Mouse (Mus musculus) left cerebral cortex, postnatal 4 days (tissue): ENCODE measurements around the gene Pakap. TPM values are rescaled to one million over a fixed set of nuclear protein-coding genes. Genes with fewer than 3 reads are reported as not detected.

Experiments used
- DNase-seq: peaks from one replicate; pipeline ENCODE4 v3.0.0-alpha.2; 2022
- intact Hi-C: fragments of 180-260 bp; cut with DNase I; formaldehyde crosslinking; loops from one replicate; pipeline ENCODE4 v1.15.1; 2025
- total RNA-seq, 2 experiments: library from RNA; stranded (reverse); gene quantifications; 2 replicates each; pipeline ENCODE4 v1.2.3; 2021

Pakap gene
- total RNA-seq, 2 experiments from 2014 or later: 12.2 to 15.4 TPM

GRCm38 (mm10) chr4:57750651-57751050 is 182.7 kb downstream of the Pakap start:
- intact Hi-C loops: no loop called here
- no peak for DNase-seq

DNA sequence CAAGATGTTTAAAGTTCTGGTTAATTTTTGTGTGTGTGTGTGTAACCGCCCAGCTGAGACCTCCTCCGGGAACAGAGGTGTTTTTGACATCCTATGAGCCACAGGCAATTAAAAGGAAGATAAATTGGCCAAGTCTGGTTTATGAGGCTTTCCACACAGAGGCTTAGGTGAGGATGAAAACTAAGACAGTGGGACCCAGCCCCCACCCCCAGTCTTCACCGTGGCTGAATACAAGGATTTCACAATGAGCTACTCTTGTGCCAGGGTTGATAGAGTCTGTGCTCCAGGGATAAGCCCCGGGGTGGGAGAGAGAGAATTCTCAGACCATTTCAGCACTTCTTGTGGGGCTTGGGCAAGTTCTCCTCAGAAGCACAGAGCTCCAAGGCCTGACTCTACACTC is 183.1 kb downstream of the Pakap start:
- DNase-seq: no peak
- intact Hi-C loops: no loop called here

GRCm38 (mm10) chr4:57751566-57751965 is 183.6 kb downstream of the Pakap start:
- intact Hi-C loops: no loop called here

DNA sequence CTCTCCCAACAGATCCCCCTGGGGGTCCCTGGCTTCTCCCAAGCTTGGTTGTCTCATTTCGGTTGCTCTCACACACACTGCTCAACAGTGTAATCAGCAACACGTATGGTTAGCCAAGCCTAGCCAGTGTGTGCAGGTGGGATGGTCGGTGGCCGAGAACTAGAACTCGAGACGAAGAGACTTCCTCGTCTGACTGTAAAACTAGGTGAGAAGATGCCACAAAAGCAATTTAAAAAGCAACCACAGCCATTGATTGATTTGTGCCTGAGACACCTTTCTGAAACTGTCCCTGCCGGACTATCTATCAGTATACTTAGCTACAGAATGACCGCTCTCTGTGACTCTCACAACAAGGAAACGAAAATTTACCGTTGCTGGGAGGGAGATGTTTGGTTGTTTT is 187.1 kb downstream of the Pakap start:
- no peak for DNase-seq
- intact Hi-C loops: no loop called here

More at GRCm38 (mm10) chr4:57751566-57751965, 183.6 kb downstream of the Pakap start:
- no peak for DNase-seq

GRCm38 (mm10) chr4:57757997-57758396 is 190.0 kb downstream of the Pakap start:
- intact Hi-C loops: no loop called here
- DNase-seq: no peak

GRCm38 (mm10) chr4:57762424-57762823 is 194.4 kb downstream of the Pakap start:
- intact Hi-C loops: no loop called here

DNA sequence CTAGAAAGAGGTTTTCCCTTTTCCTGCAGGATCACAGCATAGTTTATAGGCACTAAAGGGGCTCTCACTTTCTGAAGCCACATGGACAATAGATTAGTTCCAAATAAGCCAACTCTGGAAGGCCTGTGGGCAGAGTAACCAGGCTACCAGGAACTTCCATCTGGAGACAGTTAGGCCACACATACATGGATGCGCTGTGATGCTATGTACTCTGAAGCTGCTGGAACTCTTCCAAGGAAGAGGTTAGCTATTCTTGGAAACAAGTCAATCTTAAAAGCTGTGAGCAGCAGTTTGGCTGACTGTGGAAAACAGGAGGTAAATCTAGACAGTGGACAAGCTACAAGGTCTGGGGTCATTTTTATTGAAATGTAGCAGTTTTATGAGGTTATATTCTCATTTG is 196.4 kb downstream of the Pakap start:
- DNase-seq: no peak
- intact Hi-C loops: no loop called here

More at GRCm38 (mm10) chr4:57762424-57762823, 194.4 kb downstream of the Pakap start:
- DNase-seq: no peak

DNA sequence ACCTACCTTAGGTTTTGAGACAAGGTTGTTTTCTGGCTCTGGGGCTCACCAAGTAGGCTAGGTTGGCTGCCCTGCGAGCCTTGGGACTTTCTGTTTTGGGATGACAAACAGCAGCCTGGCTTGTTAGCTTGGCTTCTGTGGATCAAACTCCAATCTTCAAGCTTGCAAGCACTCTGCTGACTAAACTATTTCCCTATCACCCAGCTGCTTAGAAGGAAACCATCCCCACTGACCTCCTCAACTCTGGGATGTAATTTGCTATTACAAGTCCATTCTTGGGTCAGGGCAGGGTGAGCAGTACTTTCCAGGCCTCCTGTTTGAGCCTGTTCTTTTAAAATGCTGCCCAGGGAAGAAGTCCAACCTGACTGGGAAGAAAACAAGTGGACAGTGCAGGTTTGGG is 196.9 kb downstream of the Pakap start:
- no peak for DNase-seq
- intact Hi-C loops: no loop called here

DNA sequence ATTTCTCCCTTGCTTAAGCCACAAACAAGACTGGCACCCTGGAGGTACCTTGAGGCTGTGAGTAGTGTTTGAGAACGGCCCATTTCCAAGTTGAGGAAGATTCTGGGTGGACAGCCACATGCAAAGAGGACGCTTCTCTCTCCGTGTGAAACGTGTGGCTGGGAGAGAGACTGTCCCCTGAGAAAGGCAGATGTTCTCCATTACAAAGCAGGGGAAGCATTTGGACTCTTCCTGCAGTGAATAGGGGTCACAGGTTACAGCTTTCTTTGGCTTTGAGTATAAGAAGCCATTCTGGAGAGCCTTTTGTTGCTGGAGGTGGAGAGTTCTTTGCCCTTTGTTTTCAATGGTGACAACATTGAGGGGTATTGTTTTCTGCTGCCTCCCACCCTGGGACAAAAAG is 197.8 kb downstream of the Pakap start:
- intact Hi-C loops: no loop called here
- no peak for DNase-seq

DNA sequence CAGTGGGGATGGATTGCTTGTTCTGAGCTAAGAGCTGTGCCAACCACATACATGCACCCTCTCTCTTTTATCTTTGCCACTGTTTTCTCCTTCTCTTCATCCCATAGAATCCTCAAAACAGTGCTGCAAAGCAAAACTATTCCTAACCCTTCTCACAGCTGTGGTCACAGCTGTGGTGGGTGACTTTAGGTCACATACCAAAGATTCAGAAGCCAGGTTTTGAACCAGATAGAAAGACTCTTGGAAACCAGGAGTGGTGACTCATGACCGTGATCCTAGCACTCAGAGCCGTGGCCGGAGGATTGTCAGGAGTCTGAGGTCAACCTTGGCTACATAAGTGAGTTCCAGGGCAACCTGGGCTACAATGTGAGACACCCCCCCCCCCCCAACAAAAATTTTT is 201.0 kb downstream of the Pakap start:
- intact Hi-C loops: no loop called here

GRCm38 (mm10) chr4:57770185-57770823 is 202.3 kb downstream of the Pakap start:
- intact Hi-C loops: no loop called here
- no peak for DNase-seq

More for the DNA sequence above, 201.0 kb downstream of the Pakap start:
- no peak for DNase-seq

DNA sequence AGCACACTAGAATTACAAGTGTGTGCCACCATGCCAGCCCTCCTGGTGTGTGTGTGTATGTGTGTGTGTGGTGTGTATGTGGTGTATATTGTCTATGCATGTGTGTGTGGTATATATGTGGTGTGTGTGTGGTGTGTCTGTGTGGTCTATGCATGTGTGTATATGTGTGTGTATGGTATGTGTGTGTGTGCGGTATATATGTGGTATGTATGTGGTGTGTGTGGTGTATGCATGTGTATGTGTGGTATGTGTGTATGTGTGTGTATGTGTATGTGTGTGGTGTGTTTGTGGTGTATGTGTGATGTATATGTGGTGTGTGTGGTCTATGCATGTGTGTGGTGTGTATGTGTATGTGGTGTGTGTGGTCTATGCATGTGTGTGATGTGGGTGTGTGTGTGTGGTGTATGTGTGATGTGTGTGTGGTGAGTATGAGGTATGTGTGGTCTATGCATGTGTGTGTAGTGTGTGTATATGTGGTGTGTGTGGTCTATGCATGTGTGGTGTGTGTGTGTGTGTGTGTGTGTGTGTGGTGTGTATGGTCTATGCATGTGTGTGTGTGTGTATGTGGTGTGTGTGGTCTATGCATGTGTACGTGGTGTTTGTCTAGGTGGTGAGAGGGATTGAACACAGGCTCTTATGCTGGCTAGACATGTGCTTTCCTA is 203.7 kb downstream of the Pakap start:
- no peak for DNase-seq
- intact Hi-C loops: no loop called here

GRCm38 (mm10) chr4:57772851-57773510 is 205.0 kb downstream of the Pakap start:
- DNase-seq: no peak
- intact Hi-C loops: no loop called here

GRCm38 (mm10) chr4:57774517-57774916 is 206.5 kb downstream of the Pakap start:
- intact Hi-C loops: no loop called here
- no peak for DNase-seq

- no peak for DNase-seq
- intact Hi-C loops: no loop called here
These were observed 207.6 kb downstream of the Pakap start for GRCm38 (mm10) chr4:57775582-57775981.

- no peak for DNase-seq
- intact Hi-C loops: loop anchor here (10.0 kb wide), 1 partner anchor 106 kb away; no protein-coding TSS in a partner anchor
These were observed 212.4 kb downstream of the Pakap start for GRCm38 (mm10) chr4:57780403-57780802.

- intact Hi-C loops: loop anchor here (10.0 kb wide), 1 partner anchor 106 kb away; no protein-coding TSS in a partner anchor
- DNase-seq: peak; percentile 63
These were observed 213.1 kb downstream of the Pakap start for GRCm38 (mm10) chr4:57780833-57781641.

DNA sequence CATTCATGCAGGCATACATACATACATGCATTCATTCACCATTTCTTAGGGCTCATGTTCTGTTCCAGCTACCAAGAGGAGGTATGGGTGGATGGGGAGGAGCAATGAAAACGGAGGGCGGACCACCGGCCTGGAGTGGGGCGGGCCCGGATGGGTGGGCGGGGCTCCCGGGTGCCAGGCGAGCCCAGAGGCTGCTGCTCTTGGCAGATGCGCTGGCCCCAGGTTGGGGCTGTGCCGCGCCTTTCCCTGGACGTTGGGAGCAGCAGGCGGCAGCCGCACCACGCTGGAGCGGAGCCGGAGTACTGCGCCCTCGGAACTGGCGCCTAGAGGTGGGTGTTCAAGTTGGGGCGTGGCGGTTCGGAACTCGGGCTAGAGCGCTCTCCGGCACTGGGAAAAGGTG is 214.0 kb downstream of the Pakap start:
- peak; percentile 73 for DNase-seq
- intact Hi-C loops: loop anchor here (10.0 kb wide), 1 partner anchor 107 kb away; no protein-coding TSS in a partner anchor

DNA sequence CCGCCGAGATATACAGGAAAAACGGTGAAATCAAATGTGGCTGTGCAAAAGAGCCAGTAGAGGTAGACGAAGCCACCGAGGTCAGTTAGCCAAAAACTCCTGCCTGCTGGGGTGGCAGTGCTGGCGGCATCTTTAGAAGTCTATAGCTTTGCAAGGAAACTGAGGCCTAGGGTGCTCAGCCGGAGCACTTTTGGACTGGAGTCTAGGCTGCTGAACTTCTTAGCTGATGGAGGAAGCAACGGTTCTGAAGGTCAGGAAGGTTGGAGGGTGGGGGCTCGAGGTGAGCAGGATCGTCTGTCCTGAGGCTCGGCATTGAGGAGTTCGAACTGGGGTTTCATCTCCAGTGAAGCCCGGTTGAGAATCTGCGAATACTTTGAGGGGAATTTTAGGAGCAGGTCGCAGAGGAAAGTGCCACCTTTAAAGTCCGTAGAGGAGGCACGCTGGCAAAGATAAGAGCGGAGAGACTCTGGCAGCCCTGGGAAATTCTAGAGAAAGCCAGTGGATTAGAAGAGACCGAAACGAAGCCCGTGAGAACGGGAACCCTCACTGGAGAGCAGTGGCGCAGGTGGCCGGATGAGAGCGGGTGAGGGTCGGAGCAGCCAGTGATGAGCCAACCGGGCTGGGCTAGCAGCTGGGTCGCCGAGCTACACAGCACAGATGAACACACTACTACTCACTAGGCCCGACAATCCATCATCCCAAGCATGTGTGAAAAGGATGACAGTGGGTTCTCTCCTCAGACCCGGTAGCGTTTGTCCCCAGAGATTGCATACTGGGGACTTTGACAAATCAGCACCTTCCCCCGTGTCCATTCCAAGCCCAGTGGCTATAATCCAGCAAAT is 214.8 kb downstream of the Pakap start:
- DNase-seq: peak; percentile 41
- intact Hi-C loops: loop anchor here (10.0 kb wide), 1 partner anchor 108 kb away; no protein-coding TSS in a partner anchor

DNA sequence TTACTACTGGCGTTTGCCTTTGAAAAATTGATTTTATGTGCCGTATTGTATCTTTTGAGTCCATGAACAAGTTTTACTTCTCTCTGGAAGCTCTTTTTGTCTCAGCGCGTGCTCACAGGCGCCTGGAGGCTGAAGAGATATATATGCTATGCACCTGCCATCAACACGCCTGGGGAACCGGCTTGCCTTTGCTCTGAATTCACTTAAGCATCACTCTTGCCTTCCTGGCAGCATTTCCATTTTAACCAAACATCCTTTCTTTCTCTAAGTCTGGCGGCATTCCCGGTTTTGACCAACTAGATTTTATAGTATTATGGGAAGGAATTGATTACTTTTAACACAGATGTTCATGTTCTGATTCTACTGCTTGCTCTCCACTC is 215.4 kb downstream of the Pakap start:
- intact Hi-C loops: loop anchor here (10.0 kb wide), 1 partner anchor 109 kb away; no protein-coding TSS in a partner anchor
- no peak for DNase-seq
